Mouse (Mus musculus) liver, embryonic 14.5 days (tissue): Measurements from ENCODE around the gene Ttyh3.

ENCODE experiments used
- CTCF ChIP-seq: IDR thresholded peaks from 2 replicates; pipeline ENCODE4 v1.5.1; 2016; ENCODE audit warnings: antibody characterized with exemption, low read depth, control low read depth
- EP300 ChIP-seq: IDR thresholded peaks from 2 replicates; pipeline ENCODE4 v1.6.1; 2016; ENCODE audit warnings: antibody characterized with exemption, low read depth

DNA sequence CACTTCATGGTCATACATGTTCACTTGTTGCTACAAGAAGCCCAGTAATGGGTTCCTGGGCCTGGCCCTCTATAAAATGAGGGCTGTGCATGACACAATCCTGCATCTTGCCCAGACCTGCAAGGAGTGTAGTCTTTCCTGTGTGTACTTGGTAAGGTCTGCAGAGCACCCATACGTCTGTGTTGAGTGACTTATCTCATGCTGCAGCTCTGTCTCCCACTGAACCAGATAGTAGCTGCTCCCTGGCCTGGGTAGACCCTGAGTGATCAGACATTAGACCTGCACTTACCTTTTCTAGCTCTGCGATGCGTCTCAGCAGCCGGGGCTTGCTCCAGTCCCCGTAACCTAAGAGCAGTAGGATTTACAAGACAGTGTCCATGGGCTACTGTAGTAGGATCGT lies 33.3 kb upstream of the Ttyh3 start:
- no peak for TF ChIP-seq CTCF
- TF ChIP-seq EP300 = no peak
